Mouse (Mus musculus): ENCODE results near the gene Socs4.

Gene Socs4

GRCm38 (mm10) chr14:47276637-47277393 is at the start of gene Socs4, which contains the start of gene Wdhd1:
Gene Socs4, plus strand, starts transcription at chr14:47276931.
Gene Wdhd1, minus strand, starts transcription at chr14:47276857.
- peak; percentile 93 for DNase-seq

- DNase-seq, result no peak
Observed at GRCm38 (mm10) chr14:47229796-47230376, 46.8 kb upstream of the Socs4 start.

GRCm38 (mm10) chr14:47233602-47234001 is 43.1 kb upstream of the Socs4 start:
- no peak for DNase-seq

- no peak for DNase-seq
Observed at GRCm38 (mm10) chr14:47234032-47234431, 42.7 kb upstream of the Socs4 start.

- DNase-seq, result no peak
Observed at GRCm38 (mm10) chr14:47234526-47235250, 42.0 kb upstream of the Socs4 start.

- DNase-seq, result no peak
Observed at GRCm38 (mm10) chr14:47236491-47236890, 40.2 kb upstream of the Socs4 start.

- DNase-seq, result no peak
Observed at GRCm38 (mm10) chr14:47237286-47237685, 39.4 kb upstream of the Socs4 start.

GRCm38 (mm10) chr14:47240600-47240999 is 36.1 kb upstream of the Socs4 start:
- DNase-seq, result no peak

GRCm38 (mm10) chr14:47241046-47241445 is 35.7 kb upstream of the Socs4 start:
- no peak for DNase-seq

GRCm38 (mm10) chr14:47242753-47243152 is 34.0 kb upstream of the Socs4 start:
- DNase-seq, result no peak

- DNase-seq, result no peak
Observed at GRCm38 (mm10) chr14:47249839-47250238, 26.9 kb upstream of the Socs4 start.

GRCm38 (mm10) chr14:47264866-47265265 is 11.9 kb upstream of the Socs4 start:
- no peak for DNase-seq

GRCm38 (mm10) chr14:47265829-47266228 is 10.9 kb upstream of the Socs4 start:
- DNase-seq, result no peak

GRCm38 (mm10) chr14:47269056-47269455 is 7.7 kb upstream of the Socs4 start:
- no peak for DNase-seq

GRCm38 (mm10) chr14:47269706-47270105 is 7.0 kb upstream of the Socs4 start:
- no peak for DNase-seq

GRCm38 (mm10) chr14:47273751-47274150 is 3.0 kb upstream of the Socs4 start:
- no peak for DNase-seq

GRCm38 (mm10) chr14:47275417-47275816 is 1.3 kb upstream of the Socs4 start:
- no peak for DNase-seq

- DNase-seq, result no peak
Observed at GRCm38 (mm10) chr14:47276036-47276603, 611 bp upstream of the Socs4 start.

GRCm38 (mm10) chr14:47279058-47279457 is 2.3 kb downstream of the Socs4 start:
- DNase-seq, result no peak

GRCm38 (mm10) chr14:47281535-47281934 is 4.8 kb downstream of the Socs4 start:
- DNase-seq, result no peak

GRCm38 (mm10) chr14:47283568-47283967 is 6.8 kb downstream of the Socs4 start:
- no peak for DNase-seq

GRCm38 (mm10) chr14:47285271-47285670 is 8.5 kb downstream of the Socs4 start:
- DNase-seq, result no peak

- DNase-seq, result no peak
Observed at GRCm38 (mm10) chr14:47286215-47286614, 9.5 kb downstream of the Socs4 start.

GRCm38 (mm10) chr14:47287021-47287420 is 10.3 kb downstream of the Socs4 start:
- DNase-seq, result no peak
